Mouse (Mus musculus): ENCODE data around the gene Inf2. TPM values are rescaled to one million over a fixed set of nuclear protein-coding genes. Genes with fewer than 3 reads are reported as not detected.

Gene Inf2
- total RNA-seq (2021) = 10 to 100 TPM; 15.0 to 16.1 TPM
- long read RNA-seq, experiment 1, partial matches to known transcripts = 3 of 5 reads
- long read RNA-seq, experiment 1, other reads (novel, unspliced or antisense) = 2 of 5 reads
- long read RNA-seq, experiment 2, partial matches to known transcripts = 1 of 4 reads
- long read RNA-seq, experiment 2, other reads (novel, unspliced or antisense) = 3 of 4 reads

GRCm38 (mm10) chr12:112588426-112589256 lies at the start of gene Inf2:
Inf2 (plus strand) TSS chr12:112588784.
- intact Hi-C loops (cut with DNase I; ENCODE audit: low total_unique reads) = no loop called here
- DNase-seq = peak; percentile 84

GRCm38 (mm10) chr12:112539466-112539965 lies 49.1 kb upstream of the Inf2 start:
- no peak for DNase-seq
- intact Hi-C loops (cut with DNase I; ENCODE audit: low total_unique reads) = no loop called here

- intact Hi-C loops (cut with DNase I; ENCODE audit: low total_unique reads) = loop anchor here (5.0 kb wide), 1 partner anchor 38 kb away; no protein-coding TSS in a partner anchor
- no peak for DNase-seq
Observed at GRCm38 (mm10) chr12:112540321-112540720, 48.3 kb upstream of the Inf2 start.

GRCm38 (mm10) chr12:112541483-112542091 lies 47.0 kb upstream of the Inf2 start:
- intact Hi-C loops (cut with DNase I; ENCODE audit: low total_unique reads) = loop anchor here (5.0 kb wide), 1 partner anchor 39 kb away; no protein-coding TSS in a partner anchor
- DNase-seq = no peak

- no peak for DNase-seq
- intact Hi-C loops (cut with DNase I; ENCODE audit: low total_unique reads) = loop anchor here (5.0 kb wide), 1 partner anchor 40 kb away; no protein-coding TSS in a partner anchor
Observed at GRCm38 (mm10) chr12:112542257-112542919, 46.2 kb upstream of the Inf2 start.

GRCm38 (mm10) chr12:112542920-112543300 lies 45.7 kb upstream of the Inf2 start:
- intact Hi-C loops (cut with DNase I; ENCODE audit: low total_unique reads) = loop anchor here (5.0 kb wide), 1 partner anchor 41 kb away; no protein-coding TSS in a partner anchor
- peak; percentile 86 for DNase-seq

GRCm38 (mm10) chr12:112543941-112544340 lies 44.6 kb upstream of the Inf2 start:
- intact Hi-C loops (cut with DNase I; ENCODE audit: low total_unique reads) = loop anchor here (2.0 to 5.0 kb wide), 2 partner anchors 42 to 399 kb away; no protein-coding TSS in a partner anchor
- no peak for DNase-seq

GRCm38 (mm10) chr12:112544946-112545701 lies 43.5 kb upstream of the Inf2 start:
- DNase-seq = peak; percentile 60

GRCm38 (mm10) chr12:112546110-112546509 lies 42.5 kb upstream of the Inf2 start:
- DNase-seq = no peak

More at GRCm38 (mm10) chr12:112544946-112545701, 43.5 kb upstream of the Inf2 start:
- intact Hi-C loops (cut with DNase I; ENCODE audit: low total_unique reads) = loop anchor here (2.0 to 5.0 kb wide), 2 partner anchors 43 to 400 kb away; no protein-coding TSS in a partner anchor

GRCm38 (mm10) chr12:112549287-112549686 lies 39.3 kb upstream of the Inf2 start:
- intact Hi-C loops (cut with DNase I; ENCODE audit: low total_unique reads) = no loop called here
- no peak for DNase-seq

More at GRCm38 (mm10) chr12:112546110-112546509, 42.5 kb upstream of the Inf2 start:
- intact Hi-C loops (cut with DNase I; ENCODE audit: low total_unique reads) = no loop called here

- intact Hi-C loops (cut with DNase I; ENCODE audit: low total_unique reads) = loop anchor here (2.0 kb wide), 1 partner anchor 51 kb away; no protein-coding TSS in a partner anchor
- DNase-seq = peak; percentile 74
Observed at GRCm38 (mm10) chr12:112551861-112552375, 36.7 kb upstream of the Inf2 start.

GRCm38 (mm10) chr12:112552520-112552919 lies 36.1 kb upstream of the Inf2 start:
- intact Hi-C loops (cut with DNase I; ENCODE audit: low total_unique reads) = loop anchor here (2.0 kb wide), 1 partner anchor 50 kb away; no protein-coding TSS in a partner anchor
- DNase-seq = no peak

GRCm38 (mm10) chr12:112554900-112555299 lies 33.7 kb upstream of the Inf2 start:
- intact Hi-C loops (cut with DNase I; ENCODE audit: low total_unique reads) = no loop called here
- no peak for DNase-seq

- intact Hi-C loops (cut with DNase I; ENCODE audit: low total_unique reads) = no loop called here
- DNase-seq = no peak
Observed at GRCm38 (mm10) chr12:112556531-112557060, 32.0 kb upstream of the Inf2 start.

GRCm38 (mm10) chr12:112557219-112557618 lies 31.4 kb upstream of the Inf2 start:
- intact Hi-C loops (cut with DNase I; ENCODE audit: low total_unique reads) = no loop called here

GRCm38 (mm10) chr12:112559231-112559630 lies 29.4 kb upstream of the Inf2 start:
- intact Hi-C loops (cut with DNase I; ENCODE audit: low total_unique reads) = no loop called here
- no peak for DNase-seq

More at GRCm38 (mm10) chr12:112557219-112557618, 31.4 kb upstream of the Inf2 start:
- DNase-seq = no peak

- DNase-seq = no peak
- intact Hi-C loops (cut with DNase I; ENCODE audit: low total_unique reads) = no loop called here
Observed at GRCm38 (mm10) chr12:112559671-112560070, 28.9 kb upstream of the Inf2 start.

Measured in gastrocnemius, postnatal 14 days (tissue).